Mouse (Mus musculus) G1E (cell line): ENCODE measurements around the gene Stambp. TPM values are rescaled to one million over a fixed set of nuclear protein-coding genes. Genes with fewer than 3 reads are reported as not detected.
"Not testable (repeated sequence)": the region's sequence is repeated elsewhere in the genome, so short reads cannot be mapped to it uniquely, and the experiment has no call there.

Experiments used
- ATAC-seq: 2 replicates; pipeline ENCODE4 v1.8.0; 2016; ENCODE audit warnings: mild to moderate bottlenecking; ENCODE audit not compliant: insufficient number of reproducible peaks, poor library complexity, low FRiP score, severe bottlenecking; ENCODE audit errors: extremely low read depth
- DNase-seq: peaks from one replicate; pipeline ENCODE4 v3.0.0; 2012; ENCODE audit warnings: low spot score
- H3K27me3 ChIP-seq: 2 replicates; pipeline ENCODE4 v1.6.1; 2012; ENCODE audit warnings: mild to moderate bottlenecking, low read length, inconsistent platforms; ENCODE audit not compliant: insufficient read depth
- H3K36me3 ChIP-seq: replicated peaks from 2 replicates; pipeline ENCODE3; 2012; ENCODE audit warnings: mild to moderate bottlenecking, inconsistent platforms
- H3K4me1 ChIP-seq: 2 replicates; pipeline ENCODE4 v1.6.1; 2012; ENCODE audit warnings: low read depth, low read length, inconsistent platforms, mixed read lengths; ENCODE audit not compliant: insufficient read depth
- H3K4me3 ChIP-seq: 2 replicates; pipeline ENCODE4 v1.5.1; 2012; ENCODE audit warnings: low read depth, mild to moderate bottlenecking, inconsistent platforms, low read length, moderate library complexity, mixed read lengths
- H3K9me3 ChIP-seq: replicated peaks from 2 replicates; pipeline ENCODE4 v1.6.1; 2012; ENCODE audit warnings: inconsistent platforms
- CTCF ChIP-seq: IDR thresholded peaks from 2 replicates; pipeline ENCODE4 v1.5.1; 2012; ENCODE audit warnings: low read depth, low read length, inconsistent platforms, mixed read lengths
- GATA1 ChIP-seq: IDR thresholded peaks from 2 replicates; pipeline ENCODE4 v1.6.1; 2012; ENCODE audit warnings: borderline replicate concordance, low read length, inconsistent platforms, mixed read lengths
- GATA2 ChIP-seq: IDR thresholded peaks from 2 replicates; pipeline ENCODE4 v1.6.1; 2012; ENCODE audit warnings: low read depth, low read length, inconsistent platforms, borderline replicate concordance
- POLR2AphosphoS5 ChIP-seq: IDR thresholded peaks from 2 replicates; pipeline ENCODE4 v1.6.1; 2012; ENCODE audit warnings: low read depth, low read length, inconsistent platforms; ENCODE audit not compliant: insufficient replicate concordance
- TAL1 ChIP-seq: conservative IDR thresholded peaks from 2 replicates; pipeline ENCODE4 v1.6.1; 2012; ENCODE audit warnings: low read depth, low read length, inconsistent platforms, mixed read lengths
- polyA plus RNA-seq: library from polyadenylated mRNA; stranded (reverse); fragments of >175 nt; gene quantifications from 2 replicates; pipeline ENCODE4 v1.2.3, GENCODE M21; 2012
- total RNA-seq, 2 experiments: library from RNA; stranded (forward) in 1 of 2; stranded (reverse) in 1 of 2; fragments of 200-1000 nt in 1 of 2; fragments of >200 nt in 1 of 2; fragmentation: Nextera tagmentation in 1 of 2; gene quantifications; 2 replicates each; pipeline ENCODE4 v1.2.3; 2014 to 2017

Gene Stambp
- total and polyA plus RNA-seq, 3 experiments, result 1.9 to 47.3 (median 7.0) TPM

DNA sequence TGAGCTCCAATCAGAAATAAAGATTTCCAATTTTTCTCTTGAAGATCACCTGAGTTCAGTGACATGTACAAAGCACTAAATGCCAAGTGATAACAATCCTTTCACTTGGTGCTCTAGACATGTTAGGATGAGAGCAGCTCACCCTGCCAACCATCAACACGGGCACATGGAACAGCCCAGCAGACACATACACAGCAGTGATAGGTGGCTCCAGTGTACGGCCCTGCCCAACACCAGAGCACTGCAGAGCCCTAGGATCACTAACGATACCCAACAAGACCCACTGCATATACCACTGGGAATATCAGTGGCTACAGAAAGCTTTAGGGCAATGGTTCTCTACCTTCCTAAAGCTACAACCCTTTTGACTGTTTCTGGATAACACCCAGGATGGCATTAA is 17.8 kb upstream of the Stambp start:
- TF ChIP-seq TAL1 (no peak), CTCF (no peak), POLR2AphosphoS5 (no peak), GATA2 (no peak), GATA1 (no peak)
- Histone ChIP-seq H3K36me3 (no peaks in the 10 kb centered on the region), H3K4me3 (no peak overlapping the region), H3K27me3 (peaks cover 17% of the 10 kb centered on the region), H3K4me1 (no peaks in the 10 kb centered on the region), H3K9me3 (no peaks in the 10 kb centered on the region)
- DNase-seq (no peak), ATAC-seq (no peak)

GRCm38 (mm10) chr6:83587191-83587590 is 14.7 kb upstream of the Stambp start:
- peaks cover 19% of the 10 kb centered on the region for H3K27me3 ChIP-seq
- DNase-seq, H3K36me3 ChIP-seq, H3K4me3 ChIP-seq, ATAC-seq, H3K9me3 ChIP-seq, H3K4me1 ChIP-seq: not testable (repeated sequence)

DNA sequence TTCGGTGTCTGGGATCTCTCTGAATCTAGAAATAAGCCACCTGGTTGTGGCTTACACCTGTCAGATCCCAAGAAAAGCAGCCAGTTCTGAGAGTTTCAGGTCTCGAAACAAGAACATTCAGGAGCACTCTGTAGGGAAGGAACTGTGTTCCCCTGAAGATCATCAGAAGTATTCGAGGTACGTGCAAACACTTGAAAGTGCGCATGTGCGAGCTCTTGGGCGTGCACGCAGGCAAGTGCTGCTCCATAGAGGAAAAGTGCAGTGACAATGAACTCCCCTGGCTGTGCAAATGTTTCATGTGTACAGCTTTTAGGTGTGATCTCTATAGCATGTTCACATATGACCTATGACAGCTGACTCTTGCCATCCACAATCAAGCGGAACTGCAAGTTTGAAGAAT is 12.8 kb upstream of the Stambp start:
- not testable (repeated sequence) for H3K9me3 ChIP-seq, ATAC-seq, H3K4me3 ChIP-seq, H3K4me1 ChIP-seq, H3K36me3 ChIP-seq, DNase-seq
- H3K27me3 ChIP-seq, result peaks cover 19% of the 10 kb centered on the region

- DNase-seq (no peak), ATAC-seq (no peak)
- Histone ChIP-seq H3K9me3 (no peaks in the 10 kb centered on the region), H3K4me3 (no peak overlapping the region), H3K27me3 (peaks cover 29% of the 10 kb centered on the region), H3K4me1 (no peaks in the 10 kb centered on the region), H3K36me3 (no peaks in the 10 kb centered on the region)
- TF ChIP-seq POLR2AphosphoS5 (no peak), CTCF (no peak), GATA2 (no peak), TAL1 (no peak), GATA1 (no peak)
Observed at GRCm38 (mm10) chr6:83583591-83583990, 11.1 kb upstream of the Stambp start.

GRCm38 (mm10) chr6:83582938-83583270 is 10.4 kb upstream of the Stambp start:
- no peak overlapping the region for H3K4me3 ChIP-seq
- H3K27me3 ChIP-seq, result peaks cover 34% of the 10 kb centered on the region
- no peaks in the 10 kb centered on the region for H3K4me1 ChIP-seq
- H3K9me3 ChIP-seq, result no peaks in the 10 kb centered on the region
- TF ChIP-seq CTCF, result peak; percentile 58
- no peak for TF ChIP-seq TAL1
- ATAC-seq (peak; percentile 66), DNase-seq (peak; percentile 25)
- no peaks in the 10 kb centered on the region for H3K36me3 ChIP-seq

DNA sequence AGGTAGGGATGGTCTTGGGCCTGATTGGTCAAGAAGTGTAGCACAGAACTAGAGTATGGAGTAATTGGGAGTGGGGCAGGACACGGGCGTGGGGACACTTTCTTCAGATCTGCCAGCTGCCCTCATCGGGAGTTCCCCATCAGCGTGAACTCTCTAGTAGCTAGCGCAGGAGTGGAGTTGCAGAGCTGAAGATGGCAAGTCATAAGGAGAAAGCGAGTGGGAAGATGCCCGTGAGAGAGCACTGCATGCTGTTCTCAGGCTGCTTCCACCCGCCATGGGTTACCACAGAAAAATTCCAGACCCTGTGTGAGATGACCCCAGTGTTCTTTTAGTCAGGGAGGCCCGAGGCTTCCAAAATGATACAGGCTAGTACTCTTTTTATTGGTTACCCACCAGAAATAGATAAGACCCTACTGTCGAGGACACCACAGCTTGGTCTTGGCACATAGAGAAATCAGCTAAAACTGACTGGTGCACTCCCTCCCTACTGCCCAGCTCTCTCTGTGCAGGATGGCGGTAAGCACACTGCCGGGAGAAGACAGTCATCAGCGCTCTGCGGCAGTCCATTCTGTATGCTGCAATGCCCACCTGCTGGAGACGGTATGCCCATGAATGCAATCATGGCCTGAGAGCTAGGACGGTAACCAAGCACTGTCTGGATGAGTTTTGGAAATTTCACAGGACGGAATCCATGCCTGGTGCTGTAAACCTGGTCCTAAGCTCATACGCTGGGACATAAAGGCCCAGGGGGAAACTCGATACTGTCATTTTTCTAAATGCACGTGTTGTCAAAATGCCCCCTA is 9.8 kb upstream of the Stambp start:
- Histone ChIP-seq H3K4me3 (no peak overlapping the region), H3K9me3 (no peaks in the 10 kb centered on the region), H3K36me3 (no peaks in the 10 kb centered on the region), H3K27me3 (peaks cover 38% of the 10 kb centered on the region), H3K4me1 (no peaks in the 10 kb centered on the region)
- ATAC-seq (no peak), DNase-seq (no peak)
- no peak for TF ChIP-seq GATA2
- no peak for TF ChIP-seq GATA1

- Histone ChIP-seq H3K4me1 (peaks cover 14% of the 10 kb centered on the region), H3K36me3 (no peaks in the 10 kb centered on the region), H3K9me3 (no peaks in the 10 kb centered on the region), H3K4me3 (no peak overlapping the region), H3K27me3 (peaks cover 46% of the 10 kb centered on the region)
- no peak for TF ChIP-seq CTCF
- no peak for TF ChIP-seq GATA2
- no peak for TF ChIP-seq TAL1
- TF ChIP-seq POLR2AphosphoS5, result no peak
- TF ChIP-seq GATA1, result no peak
- no peak for DNase-seq
- ATAC-seq, result no peak
Observed at GRCm38 (mm10) chr6:83577534-83577933, 5.0 kb upstream of the Stambp start.

DNA sequence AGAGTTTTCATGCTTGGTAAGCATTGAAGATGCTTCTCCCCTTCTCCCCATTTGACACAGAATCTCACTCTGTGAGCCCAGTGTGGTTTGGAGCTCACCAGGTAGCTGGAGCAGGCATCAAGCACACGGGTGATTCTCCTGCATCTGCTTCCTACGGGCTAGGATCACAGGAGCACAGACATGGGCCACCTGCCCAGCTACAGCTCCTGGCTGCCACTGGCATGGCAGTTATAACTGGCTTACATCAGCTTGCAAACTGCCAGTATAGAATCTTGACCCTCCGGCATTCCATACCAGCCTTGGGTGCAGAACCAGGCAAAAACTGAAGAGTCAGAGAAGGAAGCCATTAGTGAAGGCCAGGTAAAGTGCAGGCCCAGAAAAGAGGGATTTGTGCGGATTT is 3.1 kb upstream of the Stambp start:
- H3K36me3 ChIP-seq, result peaks cover 2% of the 10 kb centered on the region
- TF ChIP-seq CTCF (no peak), GATA1 (no peak), TAL1 (no peak), GATA2 (no peak), POLR2AphosphoS5 (no peak)
- no peak overlapping the region for H3K4me3 ChIP-seq
- ATAC-seq, result no peak
- H3K9me3 ChIP-seq, result no peaks in the 10 kb centered on the region
- DNase-seq, result no peak
- H3K27me3 ChIP-seq, result peaks cover 40% of the 10 kb centered on the region
- peaks cover 26% of the 10 kb centered on the region for H3K4me1 ChIP-seq
